Comparison of ENCODE assay signal across 8 mouse cellular contexts in the genomic region with DNA sequence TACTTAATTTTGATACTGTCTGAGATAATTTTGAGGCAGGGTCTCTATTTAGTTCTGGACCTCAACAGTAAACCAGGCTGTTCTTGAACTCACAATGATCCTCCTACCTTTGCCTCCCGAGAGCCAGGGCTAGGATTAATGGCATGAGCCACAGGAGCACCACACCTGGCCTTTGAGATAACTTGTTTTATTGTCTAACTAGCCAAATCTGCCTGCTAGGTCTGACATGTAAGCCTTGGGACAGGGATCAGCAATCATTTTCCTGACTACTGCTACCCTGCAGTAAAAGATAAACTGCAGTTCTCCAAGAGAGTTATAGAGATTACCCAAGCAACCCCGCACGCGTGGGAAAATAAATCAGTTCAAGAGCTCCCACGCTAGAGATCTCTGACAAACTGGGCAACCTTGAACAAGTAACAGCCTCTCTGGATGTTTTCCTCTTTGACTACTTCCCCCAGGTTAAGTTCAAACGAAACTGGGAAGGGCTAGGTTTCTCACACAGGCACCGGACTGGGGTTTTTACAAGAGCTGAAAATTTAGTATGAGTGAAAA. TPM values are rescaled to one million over a fixed set of nuclear protein-coding genes. Genes with fewer than 3 reads are reported as not detected.
DNase-seq lines count a peak whose midpoint lies in the region; ATAC-seq and TF ChIP-seq lines count a peak whose summit lies in the region.

No protein-coding gene starts in this region.

- no peak for ATAC-seq in liver, embryonic 15.5 days (ENCODE audit: insufficient read depth)
- no peak for ATAC-seq in granulocyte monocyte progenitor cell, adult 5-6 weeks (replicated peaks; ENCODE audit: poor library complexity, severe bottlenecking)

- peak overlapping the region; percentile 74 for H3K9ac ChIP-seq in liver, embryonic 15.5 days

- H3K27me3 ChIP-seq in testis, adult 2 months (ENCODE audit: control insufficient read depth, insufficient read depth, low read length), result no peaks in the 10 kb centered on the region
- H3K27me3 ChIP-seq in liver, embryonic 15.5 days, result peaks cover 53% of the 10 kb centered on the region

- H3K36me3 ChIP-seq in testis, adult 2 months (ENCODE audit: control insufficient read depth, insufficient read depth, low read length), result no peaks in the 10 kb centered on the region
- H3K36me3 ChIP-seq in liver, embryonic 15.5 days (replicated peaks), result peaks cover 15% of the 10 kb centered on the region

- no peak for TF ChIP-seq POLR2A in testis, adult 2 months (IDR thresholded peaks at IDR 0.05; ENCODE audit: control insufficient read depth, low read depth, low read length)

- DNase-seq in cerebellum, adult 9-11 months, result peak; percentile 40
- no peak for DNase-seq in cerebellum, postnatal 10 days
- no peak for DNase-seq in testis, postnatal 14 days (ENCODE audit: low spot score)
- no peak for DNase-seq in thymus, postnatal 10 days (ENCODE audit: low spot score in 2 of 2)
- DNase-seq in kidney, postnatal 10 days, result no peak

- WGBS in liver, embryonic 15.5 days (ENCODE audit: insufficient replicate concordance), result 5% methylated on average over 7 of the region's 7 CpGs

- H3K9me3 ChIP-seq in liver, embryonic 15.5 days (replicated peaks), result no peaks in the 10 kb centered on the region

- peak overlapping the region; percentile 79 for H3K27ac ChIP-seq in testis, adult 2 months (ENCODE audit: control insufficient read depth, insufficient read depth, low read depth, low read length)
- H3K27ac ChIP-seq in liver, embryonic 15.5 days (replicated peaks), result peak overlapping the region; percentile 87

- peak overlapping the region; percentile 99 for H3K4me2 ChIP-seq in liver, embryonic 15.5 days

- H3K4me3 ChIP-seq in testis, adult 2 months (ENCODE audit: control insufficient read depth, low read depth, low read length), result peak overlapping the region; percentile 93
- peak overlapping the region; percentile 68 for H3K4me3 ChIP-seq in liver, embryonic 15.5 days (replicated peaks)

- peaks cover 20% of the 10 kb centered on the region for H3K4me1 ChIP-seq in testis, adult 2 months (ENCODE audit: control insufficient read depth, insufficient read depth, low read length)
- peaks cover 49% of the 10 kb centered on the region for H3K4me1 ChIP-seq in liver, embryonic 15.5 days (replicated peaks)

- TF ChIP-seq CTCF in testis, adult 2 months (IDR thresholded peaks at IDR 0.05; ENCODE audit: control insufficient read depth, insufficient read depth, insufficient replicate concordance, low read depth, low read length), result no peak

RNA-seq across cellular contexts. Expression of gene Snx21, which starts 0.7 kb away (rescaled TPM):
- polyA plus RNA-seq in testis, adult 2 months (2012; rRNA removed), result 9.7 and 11.9 TPM in 2 replicates
- 5.6 and 7.9 TPM in 2 replicates for polyA plus RNA-seq in liver, embryonic 15.5 days (2015; fragmentation: Nextera tagmentation; extraction: Ambion mirVana)
- total RNA-seq in granulocyte monocyte progenitor cell, adult 5-6 weeks (2014; fragmentation: Nextera tagmentation), result not detected in 2 replicates
- total RNA-seq in granulocyte monocyte progenitor cell, adult 5-6 weeks (2017), result 0.17 and 0.77 TPM in 2 replicates

RNA-seq across cellular contexts. Expression of gene Tnnc2, which starts 5.2 kb away (rescaled TPM):
- 0.89 and 5.6 TPM in 2 replicates for polyA plus RNA-seq in testis, adult 2 months (2012; rRNA removed)
- polyA plus RNA-seq in liver, embryonic 15.5 days (2015; fragmentation: Nextera tagmentation; extraction: Ambion mirVana), result 27.2 and 51.1 TPM in 2 replicates
- not detected in 2 replicates for total RNA-seq in granulocyte monocyte progenitor cell, adult 5-6 weeks (2014; fragmentation: Nextera tagmentation)
- not detected in 2 replicates for total RNA-seq in granulocyte monocyte progenitor cell, adult 5-6 weeks (2017)

RNA-seq across cellular contexts. Expression of gene Ube2c, which starts 15.2 kb away (rescaled TPM):
- 57.7 and 60.0 TPM in 2 replicates for polyA plus RNA-seq in testis, adult 2 months (2012; rRNA removed)
- polyA plus RNA-seq in liver, embryonic 15.5 days (2015; fragmentation: Nextera tagmentation; extraction: Ambion mirVana), result 682 and 720 TPM in 2 replicates
- total RNA-seq in granulocyte monocyte progenitor cell, adult 5-6 weeks (2014; fragmentation: Nextera tagmentation), result 24.5 and 75.2 TPM in 2 replicates
- total RNA-seq in granulocyte monocyte progenitor cell, adult 5-6 weeks (2017), result 112 and 138 TPM in 2 replicates

RNA-seq across cellular contexts. Expression of gene Acot8, which starts 19.7 kb away (rescaled TPM):
- 45.6 and 47.9 TPM in 2 replicates for polyA plus RNA-seq in testis, adult 2 months (2012; rRNA removed)
- polyA plus RNA-seq in liver, embryonic 15.5 days (2015; fragmentation: Nextera tagmentation; extraction: Ambion mirVana), result 20.3 and 21.3 TPM in 2 replicates
- total RNA-seq in granulocyte monocyte progenitor cell, adult 5-6 weeks (2014; fragmentation: Nextera tagmentation), result 24.7 and 25.5 TPM in 2 replicates
- 22.3 and 32.6 TPM in 2 replicates for total RNA-seq in granulocyte monocyte progenitor cell, adult 5-6 weeks (2017)

RNA-seq across cellular contexts. Expression of gene Zswim3, which starts 20.0 kb away (rescaled TPM):
- 18.0 and 19.5 TPM in 2 replicates for polyA plus RNA-seq in testis, adult 2 months (2012; rRNA removed)
- 4.3 and 5.5 TPM in 2 replicates for polyA plus RNA-seq in liver, embryonic 15.5 days (2015; fragmentation: Nextera tagmentation; extraction: Ambion mirVana)
- total RNA-seq in granulocyte monocyte progenitor cell, adult 5-6 weeks (2014; fragmentation: Nextera tagmentation), result 2.7 and 4.1 TPM in 2 replicates
- 1.8 and 2.0 TPM in 2 replicates for total RNA-seq in granulocyte monocyte progenitor cell, adult 5-6 weeks (2017)

Comparison
In these comparisons a context has a peak if more than half of its experiments do, and no peak if none do; other contexts are left out.
1. RNA of gene Ube2c, which starts 15.2 kb away (polyA plus RNA-seq): 682 to 720 TPM in liver, embryonic 15.5 days; 57.7 to 60.0 TPM in testis, adult 2 months; every median in the first group is over 10 times any median in the second.